Mouse (Mus musculus) spleen, postnatal 4 days (tissue): ENCODE measurements around the gene Hdac4.
A peak's percentile ranks its signal among the peaks of the same experiment; 100 is the strongest.

ENCODE experiments used
- DNase-seq, 2 experiments: peaks; one replicate each; pipeline ENCODE4 v3.0.0; 2022; ENCODE audit warnings: low spot score in 2 of 2

Gene Hdac4

GRCm38 (mm10) chr1:92030541-92030940 lies 165.0 kb downstream of the Hdac4 start:
- no peak for DNase-seq

DNA sequence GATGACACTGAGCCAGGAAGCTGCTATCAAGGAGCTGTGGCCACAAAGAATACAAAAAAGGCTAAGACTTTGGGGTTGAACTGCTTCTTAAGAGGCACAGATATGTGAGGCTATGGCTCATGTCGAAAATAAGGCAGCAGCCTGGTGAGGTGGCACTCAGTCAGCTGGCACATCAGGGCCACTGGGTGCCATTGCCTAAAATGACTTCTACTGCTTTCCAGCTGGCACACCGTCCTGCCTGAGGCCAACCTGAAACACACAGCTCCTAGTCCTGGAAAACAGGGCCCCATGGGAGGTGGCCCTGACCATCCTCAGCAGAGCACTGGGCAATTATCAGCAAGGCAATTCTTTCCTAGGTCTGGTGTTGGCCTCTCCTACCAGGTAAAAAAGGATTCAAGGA lies 167.3 kb downstream of the Hdac4 start:
- DNase-seq, result no peak

DNA sequence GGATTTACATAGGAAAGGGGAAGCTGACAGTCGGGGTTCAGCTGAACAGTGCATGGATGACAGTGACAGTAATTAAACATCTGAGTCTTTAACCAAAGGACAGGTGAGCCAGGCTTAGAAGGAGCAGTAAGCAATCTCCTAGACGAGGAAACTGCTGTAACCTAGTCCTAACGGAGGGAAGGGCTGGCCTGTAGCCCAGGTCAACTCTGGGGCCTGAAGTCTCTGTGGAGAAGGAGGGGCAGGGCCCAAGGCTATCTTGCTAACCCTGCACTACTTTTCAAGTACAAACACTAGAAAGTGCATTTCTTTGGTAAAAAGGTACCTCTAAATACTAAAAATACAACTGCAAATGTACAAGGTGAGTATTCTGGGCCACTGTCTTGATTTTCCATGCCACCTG lies 169.1 kb downstream of the Hdac4 start:
- DNase-seq, result no peak

GRCm38 (mm10) chr1:92023906-92024305 lies 171.6 kb downstream of the Hdac4 start:
- no peak for DNase-seq

GRCm38 (mm10) chr1:92022009-92022408 lies 173.5 kb downstream of the Hdac4 start:
- DNase-seq, result no peak

GRCm38 (mm10) chr1:92015938-92016672 lies 179.4 kb downstream of the Hdac4 start:
- DNase-seq, result no peak

GRCm38 (mm10) chr1:92015252-92015651 lies 180.2 kb downstream of the Hdac4 start:
- DNase-seq, result no peak

- no peak for DNase-seq
These were observed 181.0 kb downstream of the Hdac4 start for GRCm38 (mm10) chr1:92014496-92014895.

DNA sequence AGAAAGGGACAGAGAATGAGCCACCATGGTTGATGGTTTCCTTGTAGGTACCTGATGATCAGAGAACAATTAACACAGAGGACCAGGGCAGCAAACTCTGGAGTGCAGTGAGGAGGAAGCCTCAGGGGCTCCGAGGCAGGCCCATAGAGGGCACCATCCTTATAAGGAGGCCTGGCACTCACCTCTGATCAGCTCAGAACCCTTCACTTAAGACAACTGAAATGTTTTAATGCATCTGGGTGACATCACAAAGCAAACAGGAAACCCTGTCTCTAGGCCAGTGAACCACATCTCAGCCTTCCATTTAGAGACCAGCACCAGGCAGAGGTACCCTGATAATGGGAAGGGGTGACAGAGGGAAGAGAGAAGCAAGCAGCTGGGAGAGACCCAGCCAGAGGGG lies 188.8 kb downstream of the Hdac4 start:
- no peak for DNase-seq

DNA sequence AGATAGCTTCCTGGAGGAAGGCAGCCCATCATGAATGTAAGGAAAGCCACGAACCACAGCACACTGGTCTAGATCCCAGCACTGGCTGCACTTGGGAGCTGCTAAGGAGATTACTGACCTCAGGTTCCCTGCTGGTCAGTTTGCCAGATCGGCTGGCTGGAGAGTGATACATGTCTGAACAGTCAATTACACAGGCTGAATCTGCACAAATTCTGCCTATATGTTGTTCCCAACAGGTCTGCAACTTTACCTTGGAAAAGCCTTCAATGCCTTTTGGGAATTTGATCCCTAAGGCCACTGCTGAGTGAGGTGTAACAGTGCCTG lies 189.9 kb downstream of the Hdac4 start:
- no peak for DNase-seq

DNA sequence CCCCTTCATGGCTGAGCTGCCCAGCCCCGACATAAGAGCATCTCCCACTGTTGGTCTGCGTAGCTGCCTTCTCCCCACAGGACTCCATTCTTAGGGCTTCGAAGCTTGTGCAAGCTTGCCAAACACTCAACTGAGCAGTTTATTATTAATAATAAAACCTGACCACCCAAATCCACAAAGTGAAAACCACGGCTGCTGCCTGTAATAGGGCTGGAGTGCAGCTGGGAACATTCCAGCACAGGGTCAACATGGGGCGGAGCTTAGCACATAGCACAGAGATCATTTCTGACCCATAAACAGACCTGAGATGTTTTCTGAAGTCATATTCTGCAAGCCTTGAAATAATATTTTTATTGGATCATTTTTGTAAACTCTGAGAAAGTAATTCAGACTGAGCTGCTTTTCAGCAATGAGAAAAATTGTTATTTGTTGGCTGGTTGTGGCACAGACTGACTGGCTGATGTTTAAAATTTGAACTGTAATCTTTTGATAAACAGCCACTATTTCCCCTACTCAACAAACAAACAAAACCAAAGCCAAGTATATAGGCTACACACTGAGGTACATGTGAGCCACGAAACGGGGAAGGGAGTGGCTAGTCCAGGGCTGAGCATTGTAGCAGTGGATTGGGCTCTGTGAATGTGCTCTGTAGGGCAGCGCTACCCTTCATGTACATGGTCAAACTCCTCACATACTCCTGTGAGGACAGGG lies 190.4 kb downstream of the Hdac4 start:
- no peak for DNase-seq

DNA sequence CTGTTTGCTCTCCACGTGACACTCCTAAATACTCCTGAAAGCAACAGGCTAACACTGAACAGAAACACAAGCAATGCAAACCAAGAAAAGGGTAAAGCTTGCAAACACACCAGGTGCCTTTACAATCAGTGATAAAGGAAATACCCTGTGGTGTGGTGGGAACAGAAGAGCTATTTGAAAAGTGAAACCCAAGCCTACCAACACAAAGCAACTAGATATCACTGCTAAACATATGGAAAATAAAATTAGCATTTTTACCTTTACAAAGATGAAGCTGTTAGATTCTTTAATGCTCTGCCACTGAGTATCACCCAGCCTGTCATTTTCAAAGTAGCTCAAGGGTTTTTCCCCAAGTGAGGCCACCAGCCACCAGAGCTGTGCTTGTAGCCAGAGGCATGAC lies 191.4 kb downstream of the Hdac4 start:
- no peak for DNase-seq

- no peak for DNase-seq
These were observed 195.3 kb downstream of the Hdac4 start for GRCm38 (mm10) chr1:92000226-92000625.

- no peak for DNase-seq
These were observed 201.8 kb downstream of the Hdac4 start for GRCm38 (mm10) chr1:91993658-91994165.

DNA sequence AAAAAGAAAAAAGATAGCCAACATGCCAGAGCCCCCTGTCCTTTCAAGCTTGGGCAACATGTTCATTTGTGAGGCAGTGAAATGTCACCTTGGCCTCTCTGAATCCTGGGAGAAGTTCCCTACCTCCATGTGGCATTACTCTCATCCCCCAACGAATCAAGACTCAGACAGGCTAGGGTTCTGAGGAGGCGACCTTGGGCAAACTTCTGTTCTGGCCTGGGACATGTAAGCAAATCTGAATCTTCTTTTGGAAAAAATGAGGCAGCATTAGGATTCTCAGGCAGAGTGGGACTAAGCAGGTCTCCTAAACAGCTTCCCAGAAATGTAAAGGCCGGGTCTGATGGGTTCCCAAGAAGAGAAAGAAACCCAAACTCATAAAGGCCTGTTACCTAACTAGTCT lies 202.8 kb downstream of the Hdac4 start:
- DNase-seq, result no peak

GRCm38 (mm10) chr1:91991597-91991996 lies 203.9 kb downstream of the Hdac4 start:
- no peak for DNase-seq

GRCm38 (mm10) chr1:91990852-91991251 lies 204.6 kb downstream of the Hdac4 start:
- DNase-seq, result no peak

- no peak for DNase-seq
These were observed 206.6 kb downstream of the Hdac4 start for GRCm38 (mm10) chr1:91988866-91989265.

DNA sequence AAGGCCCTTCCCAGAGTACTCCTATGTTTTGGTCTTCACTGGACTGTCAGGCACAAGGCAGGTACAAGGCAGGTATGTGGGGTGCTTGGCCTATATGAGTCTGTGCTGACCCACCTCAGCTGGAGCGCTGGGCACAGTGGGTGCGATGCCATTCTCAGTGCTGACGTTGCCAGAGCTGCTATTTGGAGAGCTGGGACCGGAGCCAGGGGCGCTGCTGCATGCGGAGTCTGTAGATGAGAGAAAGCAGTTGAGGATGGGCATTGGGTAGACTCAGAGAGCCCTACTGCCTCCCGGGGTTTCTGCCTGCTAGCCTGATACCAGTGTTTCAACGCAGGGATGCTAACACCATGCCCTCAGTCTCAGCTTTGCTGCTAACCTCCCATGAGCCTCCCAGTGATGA lies 208.1 kb downstream of the Hdac4 start:
- DNase-seq, result no peak

DNA sequence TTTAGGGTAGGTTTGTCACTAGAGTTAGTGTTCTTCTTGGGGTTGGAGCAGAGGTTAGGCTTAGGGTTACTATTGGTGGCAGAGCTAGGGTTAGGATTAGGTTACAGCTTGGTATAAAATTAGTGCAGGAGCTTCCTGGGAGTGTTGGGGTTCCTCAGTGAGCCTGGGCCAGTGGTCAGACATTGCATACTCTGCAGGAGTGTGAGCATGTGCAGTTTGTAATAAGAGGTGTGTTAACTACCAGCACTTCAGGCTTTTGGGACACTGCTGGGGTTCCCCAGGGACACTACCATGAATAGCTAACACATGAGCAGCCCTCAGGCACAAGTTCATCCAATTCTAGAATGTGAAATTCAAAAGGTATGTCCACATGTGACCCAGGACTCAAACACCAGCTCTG lies 209.7 kb downstream of the Hdac4 start:
- DNase-seq, result no peak

GRCm38 (mm10) chr1:91984507-91984906 lies 211.0 kb downstream of the Hdac4 start:
- peak in 1 of 2 experiments; percentile 18 for DNase-seq

GRCm38 (mm10) chr1:91981381-91981780 lies 214.1 kb downstream of the Hdac4 start:
- DNase-seq, result no peak

DNA sequence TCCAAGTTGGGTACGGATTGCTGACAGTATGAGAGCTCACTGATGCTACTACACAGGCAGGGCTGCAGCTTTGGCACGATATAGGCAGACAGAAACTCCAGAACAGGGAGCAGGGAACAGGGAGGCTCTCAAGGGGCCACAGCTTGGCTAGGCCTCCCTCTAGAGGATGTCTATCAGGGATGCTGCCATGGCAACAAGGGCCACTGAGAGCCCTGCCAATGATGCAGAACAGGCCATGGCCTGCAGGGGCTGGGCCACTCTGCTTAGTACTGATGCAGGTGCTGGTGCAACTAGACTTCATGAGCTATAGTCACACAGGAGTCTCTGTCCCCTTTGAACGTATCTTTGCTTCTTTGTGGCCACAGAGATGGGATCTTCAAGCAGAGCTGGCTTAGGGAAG lies 217.1 kb downstream of the Hdac4 start:
- no peak for DNase-seq
